Mouse (Mus musculus): ENCODE data around the gene Gramd1b.

The Gramd1b gene

DNA sequence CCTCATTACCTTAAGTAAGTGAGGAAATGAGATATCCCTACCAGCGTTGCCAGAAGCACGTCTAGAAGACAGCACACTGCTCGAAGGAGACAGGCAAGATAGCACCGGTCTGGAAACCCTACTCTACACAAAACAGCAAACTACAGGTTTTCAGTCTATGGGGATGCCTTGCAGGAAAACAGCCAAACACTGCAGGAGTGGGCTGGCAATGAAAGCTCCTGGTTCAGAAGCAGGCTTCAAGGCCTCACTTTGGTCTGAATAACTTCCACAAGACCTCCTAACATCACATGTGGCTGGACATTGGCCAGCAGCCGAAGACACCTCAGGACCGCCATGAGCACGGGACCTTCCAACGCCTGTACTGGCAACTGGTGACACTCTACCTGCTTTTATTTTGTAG is 175.8 kb downstream of the Gramd1b start:
- DNase-seq, result no peak

DNA sequence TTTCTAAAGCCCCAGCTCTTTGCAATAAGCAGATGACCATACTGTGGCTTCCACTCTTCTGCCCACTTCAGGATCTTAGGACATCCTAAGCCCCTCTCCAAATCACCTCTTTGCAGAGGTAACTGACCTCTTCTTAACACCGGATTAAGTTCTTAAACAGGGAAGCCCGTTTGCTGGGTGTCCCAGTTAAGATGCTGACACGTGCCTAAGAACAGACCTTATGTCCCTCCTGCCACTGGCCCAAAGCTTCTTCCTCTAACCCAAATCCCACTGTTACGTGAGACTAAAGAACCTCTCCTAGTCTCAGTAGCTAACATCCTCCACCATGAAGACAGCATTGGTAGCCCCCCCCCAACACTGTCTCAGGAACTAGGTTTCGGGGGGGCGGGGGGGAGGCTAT is 177.6 kb downstream of the Gramd1b start:
- DNase-seq, result no peak

DNA sequence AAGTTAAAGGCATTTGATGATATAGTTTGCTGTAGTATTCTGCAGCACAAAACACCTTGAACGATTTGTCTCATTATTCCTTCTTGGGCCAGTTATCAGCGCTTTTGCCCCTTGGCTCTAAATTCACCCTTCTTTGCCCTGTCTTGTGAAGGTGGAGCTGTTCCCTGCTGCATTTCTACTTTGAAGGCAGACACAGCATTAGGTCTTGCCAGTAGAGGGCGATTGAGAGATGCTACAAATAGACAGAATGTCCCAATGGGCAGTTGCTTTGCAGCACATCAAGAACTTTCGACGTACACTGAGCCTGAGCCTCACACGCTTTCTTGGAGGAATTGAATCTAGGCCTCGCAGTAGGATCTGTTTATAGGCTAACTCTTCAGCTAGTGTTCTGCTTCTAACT is 180.5 kb downstream of the Gramd1b start:
- peak; percentile 60 for DNase-seq

DNA sequence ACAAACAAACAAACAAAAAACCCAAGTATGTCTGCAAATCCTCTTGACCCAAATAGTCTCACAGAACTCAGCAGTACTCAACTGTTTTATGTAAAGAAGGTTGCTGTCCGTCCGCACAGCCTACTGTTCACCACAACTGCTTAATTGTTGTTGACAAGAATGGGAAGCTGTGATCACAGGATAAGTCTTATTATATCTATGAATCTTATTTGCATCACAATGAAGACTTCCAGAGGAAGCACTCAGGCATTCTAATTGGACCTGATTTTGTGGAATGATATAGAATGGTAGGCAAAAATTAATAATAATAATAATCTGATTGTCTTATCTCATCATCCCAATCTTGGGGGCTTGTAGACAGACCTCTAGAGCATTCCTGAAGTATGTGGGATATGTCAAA is 181.1 kb downstream of the Gramd1b start:
- DNase-seq, result no peak

DNA sequence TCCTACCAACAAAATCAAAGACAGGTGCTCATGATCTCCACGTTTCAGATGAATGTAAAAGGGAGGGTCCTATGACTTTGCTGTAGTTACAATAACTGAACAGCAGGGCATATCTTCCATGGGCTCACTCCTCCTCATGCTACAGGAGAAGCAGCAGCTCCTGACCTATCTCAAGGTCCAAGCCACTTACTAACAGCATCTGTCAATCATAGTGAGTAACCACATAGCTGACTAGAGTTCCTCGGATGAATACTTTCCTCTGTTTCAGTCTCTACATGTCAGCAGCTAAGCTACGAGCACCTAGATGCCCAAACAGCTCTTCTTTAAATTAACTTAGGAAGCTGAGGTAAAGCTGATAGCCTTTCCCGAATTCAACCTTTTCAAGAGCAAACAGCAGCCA is 181.6 kb downstream of the Gramd1b start:
- DNase-seq, result no peak

DNA sequence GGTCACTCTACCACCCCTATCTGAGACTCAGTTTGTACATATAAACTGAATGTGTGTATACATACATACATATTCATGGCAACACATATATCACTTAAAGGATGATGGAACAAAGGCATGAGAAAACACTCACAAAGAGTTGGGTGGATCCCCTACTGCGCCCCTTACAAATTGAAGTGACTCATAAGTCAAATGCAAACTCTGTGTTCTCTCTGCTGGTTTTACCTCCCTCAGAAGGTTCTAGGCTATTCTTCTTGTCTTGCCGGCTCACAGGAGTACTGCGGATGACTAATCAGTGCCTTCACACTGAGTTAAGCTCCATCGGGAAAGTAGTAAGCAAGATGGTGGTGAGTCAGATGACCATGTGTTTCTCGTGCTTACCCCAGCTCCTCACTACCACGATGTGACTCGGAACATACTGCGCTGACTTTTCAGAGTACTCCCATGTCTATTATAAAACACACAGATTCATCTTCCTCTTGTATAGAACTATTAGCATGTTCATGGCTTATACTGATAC is 182.4 kb downstream of the Gramd1b start:
- DNase-seq, result no peak

DNA sequence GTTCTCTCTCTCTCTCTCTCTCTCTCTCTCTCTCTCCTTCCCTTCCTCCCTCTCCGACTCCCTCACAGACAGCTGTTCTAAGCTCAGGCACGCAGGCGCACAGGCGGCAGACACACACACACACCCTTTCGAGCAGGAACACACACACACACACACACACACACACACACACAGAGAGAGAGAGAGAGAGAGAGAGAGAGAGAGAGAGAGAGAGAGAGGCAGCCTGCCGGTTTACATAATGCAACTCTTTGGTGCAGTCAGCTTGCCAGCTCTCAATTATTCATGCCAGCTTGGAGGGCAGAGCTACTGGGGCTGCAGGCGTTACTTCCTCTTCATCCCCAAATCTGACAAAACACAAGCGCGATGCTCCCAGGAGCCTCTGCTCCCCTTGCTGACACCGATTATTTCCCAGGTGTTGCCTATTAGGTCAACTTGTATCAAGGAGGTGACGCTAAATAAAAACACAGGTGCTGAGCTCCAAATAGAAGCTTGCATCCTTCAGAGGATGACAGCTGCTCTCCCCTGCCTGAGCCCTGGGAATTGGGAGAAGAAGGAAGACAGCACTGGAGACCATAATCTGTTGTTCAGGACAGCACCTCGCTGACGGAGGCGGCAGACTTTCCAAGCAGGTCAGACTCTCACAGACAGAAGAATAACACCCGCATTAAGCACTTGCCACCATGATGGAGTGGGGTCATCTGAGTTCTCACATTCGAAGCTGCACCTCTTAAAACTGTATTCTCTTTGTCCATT is 184.8 kb downstream of the Gramd1b start:
- peak; percentile 69 for DNase-seq

DNA sequence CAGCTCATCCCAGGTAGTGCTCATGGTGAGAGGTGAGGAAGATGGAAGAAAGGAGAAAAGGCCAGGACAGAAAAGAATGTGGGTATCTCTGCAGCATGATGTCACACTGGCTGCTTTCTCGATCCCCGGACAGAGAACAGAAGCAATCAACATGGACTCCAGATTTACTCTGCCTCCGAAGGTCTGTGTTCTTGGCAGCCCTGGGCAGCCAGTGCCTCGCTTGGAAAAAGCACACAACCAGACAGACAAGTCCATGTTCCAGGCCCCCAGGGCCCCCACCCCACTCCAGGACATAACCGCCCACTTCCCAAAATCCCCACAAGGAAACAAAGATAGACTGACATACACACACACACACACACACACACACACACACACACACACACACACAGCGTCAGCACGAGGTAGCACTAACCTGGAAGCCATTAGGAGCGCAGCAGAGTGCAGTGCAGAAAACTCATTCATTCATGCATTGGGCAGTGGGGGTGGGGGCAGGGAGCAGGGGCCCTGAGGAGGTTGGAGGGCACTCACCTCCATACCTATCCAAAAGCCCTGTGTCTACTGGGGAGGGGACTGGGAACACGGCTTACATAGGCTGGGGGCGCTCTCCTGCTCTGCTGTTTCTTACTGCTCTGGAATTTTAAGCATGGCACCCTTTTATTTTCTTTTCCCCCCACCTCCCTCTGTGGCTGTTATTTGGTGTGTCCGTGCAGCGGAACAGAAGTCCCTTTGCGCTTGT is 185.5 kb downstream of the Gramd1b start:
- no peak for DNase-seq

DNA sequence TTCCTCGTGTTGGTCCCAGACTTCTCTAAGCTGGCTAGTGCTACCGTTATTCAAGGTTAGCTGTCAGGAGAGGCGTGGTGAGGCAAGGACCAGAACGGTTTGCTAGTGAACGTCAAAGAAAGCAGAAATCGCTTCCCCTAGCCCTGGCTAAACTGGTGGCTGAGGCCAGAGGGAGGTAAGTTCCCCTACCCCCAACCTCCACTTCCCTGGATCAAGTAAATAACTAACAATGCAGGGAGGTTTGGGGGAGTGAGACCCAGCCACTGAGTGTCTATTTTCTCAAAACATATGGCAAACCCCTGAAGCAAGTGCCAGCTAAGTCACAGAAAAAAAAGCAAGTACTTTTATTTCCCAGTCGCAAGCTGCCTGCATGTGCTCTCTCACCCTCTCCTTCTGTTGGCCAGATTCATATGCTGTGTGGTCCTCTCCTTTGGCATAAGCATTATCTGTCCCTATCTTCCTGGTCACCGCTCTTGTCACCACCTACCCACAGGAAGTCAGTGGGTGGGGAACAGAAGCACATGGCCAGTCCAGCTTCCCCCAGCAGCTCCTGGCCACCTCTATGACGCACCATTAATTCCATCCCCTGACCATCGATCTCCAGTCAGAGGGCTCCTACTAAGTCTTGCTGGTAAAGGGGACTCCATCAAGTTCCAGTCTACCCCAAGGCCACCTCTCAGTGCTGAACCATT is 186.2 kb downstream of the Gramd1b start:
- DNase-seq, result no peak

DNA sequence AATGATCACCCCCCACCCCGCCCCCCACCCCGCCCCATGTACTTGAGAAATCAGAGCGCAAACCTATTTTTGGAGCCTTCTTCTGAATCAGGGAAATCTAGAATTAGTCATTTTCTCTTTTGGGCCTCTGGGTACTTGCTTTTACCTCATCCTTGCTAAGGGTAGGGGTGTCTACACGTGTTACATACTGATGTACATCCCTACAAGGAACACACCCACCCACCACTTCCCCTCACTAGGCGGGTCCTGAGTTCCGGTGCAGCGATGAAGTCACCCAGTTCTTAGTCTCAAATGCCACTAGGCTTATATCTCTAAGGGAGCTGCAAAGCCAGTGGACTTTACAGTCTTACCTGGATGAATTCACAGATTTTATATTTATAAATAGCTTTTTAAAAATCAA is 187.4 kb downstream of the Gramd1b start:
- no peak for DNase-seq

DNA sequence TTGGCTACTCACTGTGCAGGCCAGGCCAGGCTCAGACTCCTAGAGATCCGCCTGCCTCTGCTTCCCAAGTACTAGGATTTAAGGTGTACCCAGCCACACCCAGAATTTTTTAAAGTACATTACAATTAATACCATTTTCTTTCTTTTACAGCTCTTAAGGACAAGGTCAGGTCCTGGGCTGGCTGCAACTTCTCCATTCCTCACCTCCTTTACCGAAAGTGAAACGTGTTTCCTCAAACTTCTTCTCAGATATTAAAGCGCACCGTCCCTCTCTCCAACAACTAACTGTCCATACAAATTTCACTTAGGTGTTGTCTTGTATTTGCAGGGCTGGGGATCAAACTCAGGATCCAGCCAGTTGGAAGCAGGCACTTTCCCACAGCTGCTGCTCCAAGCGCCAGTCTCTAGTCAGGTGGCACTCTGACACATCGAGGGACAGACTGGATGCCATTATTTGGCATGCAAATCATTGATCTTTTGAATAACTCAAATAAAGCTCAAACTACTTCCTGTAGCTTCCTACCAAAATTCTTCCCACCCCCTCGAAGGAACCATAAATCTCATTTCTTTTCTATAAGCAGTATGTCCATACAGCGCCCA is 188.0 kb downstream of the Gramd1b start:
- DNase-seq, result no peak

DNA sequence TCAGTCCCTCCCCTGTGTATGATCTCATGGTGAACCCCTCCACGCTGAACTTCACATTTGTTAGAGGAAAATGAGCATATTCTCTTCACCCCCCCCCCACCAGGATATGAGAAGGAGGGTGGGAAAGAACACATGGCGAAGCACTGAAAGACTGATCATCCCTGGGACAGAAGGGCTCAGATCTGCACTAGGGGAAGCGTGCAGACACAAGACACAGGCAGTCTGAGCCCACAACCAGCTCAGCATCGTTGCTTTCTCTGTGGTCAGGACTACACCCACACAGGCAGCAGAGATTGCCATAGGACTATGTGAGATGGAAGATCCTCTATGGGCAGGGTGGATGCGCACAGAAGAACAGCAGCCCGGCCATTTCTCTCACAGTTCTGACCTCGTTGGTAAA is 189.1 kb downstream of the Gramd1b start:
- no peak for DNase-seq

DNA sequence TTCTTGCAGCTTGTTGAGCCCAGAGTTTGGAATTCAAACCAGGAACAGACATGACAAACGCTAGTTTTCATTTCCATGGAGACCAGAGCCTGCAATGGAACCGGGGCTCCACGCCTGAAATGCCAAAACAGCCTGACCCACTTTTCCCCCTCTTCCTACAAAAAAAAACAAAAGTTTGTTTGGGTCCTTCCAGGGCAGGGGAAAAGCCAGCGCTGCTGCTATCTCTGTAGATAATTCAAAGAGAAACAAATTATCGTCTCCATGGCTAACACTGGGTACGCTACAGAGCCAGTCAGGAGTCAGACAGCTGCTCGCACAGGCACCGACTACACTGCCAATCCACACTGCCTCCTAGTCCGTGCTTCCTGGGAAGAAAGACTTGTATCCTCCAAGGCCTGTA is 191.6 kb downstream of the Gramd1b start:
- DNase-seq, result no peak

DNA sequence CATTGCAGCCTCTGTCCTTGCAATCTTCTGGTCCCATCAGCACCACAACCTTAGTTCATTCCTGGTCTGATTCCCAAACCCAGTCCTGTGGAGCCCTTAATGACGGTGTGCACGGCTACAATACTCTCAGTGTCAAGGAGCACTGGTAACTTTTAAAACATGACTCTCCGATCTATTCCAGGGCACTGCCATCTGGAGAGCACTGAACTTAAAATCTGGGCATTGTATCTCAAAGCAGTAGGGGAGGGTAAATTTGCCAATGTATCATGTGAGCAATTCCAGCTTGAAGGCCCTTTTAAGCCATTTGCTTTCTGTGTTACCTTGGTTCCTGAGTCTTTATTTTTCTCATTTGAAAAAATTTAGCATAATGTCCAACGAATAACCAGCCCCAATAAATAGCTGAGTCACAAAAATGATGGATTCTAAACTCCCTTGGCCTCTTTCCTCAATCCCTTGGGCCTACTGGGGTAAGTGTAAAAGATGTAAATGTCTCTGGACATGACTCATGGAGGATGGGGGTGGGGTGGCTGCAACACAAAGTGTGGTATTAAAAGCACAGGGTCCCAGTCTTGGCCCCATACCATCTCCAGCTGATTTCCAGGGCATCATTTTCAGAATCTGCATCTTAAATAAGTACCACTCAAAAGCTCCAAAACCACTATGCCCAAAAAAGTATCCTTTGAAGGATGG is 193.9 kb downstream of the Gramd1b start:
- DNase-seq, result no peak

DNA sequence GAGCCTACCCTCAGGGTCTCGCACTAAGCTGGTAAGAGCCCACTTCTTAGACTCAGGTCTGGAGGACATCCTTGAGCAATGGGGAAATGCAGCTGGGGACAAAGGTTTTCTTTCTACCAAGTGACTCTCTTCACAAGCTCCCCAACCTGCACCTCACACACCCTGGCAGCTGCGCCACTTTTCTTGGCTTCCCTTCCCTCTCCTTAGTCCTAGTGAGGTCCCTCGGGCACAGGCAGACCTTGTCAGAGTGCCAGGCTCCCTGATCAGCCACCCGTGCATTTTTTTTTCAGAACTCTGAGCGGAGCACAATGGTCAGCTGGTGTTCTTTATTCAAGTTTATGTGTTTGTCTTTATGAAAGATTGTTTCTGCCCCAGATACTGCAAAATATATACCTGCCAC is 194.5 kb downstream of the Gramd1b start:
- DNase-seq, result no peak

DNA sequence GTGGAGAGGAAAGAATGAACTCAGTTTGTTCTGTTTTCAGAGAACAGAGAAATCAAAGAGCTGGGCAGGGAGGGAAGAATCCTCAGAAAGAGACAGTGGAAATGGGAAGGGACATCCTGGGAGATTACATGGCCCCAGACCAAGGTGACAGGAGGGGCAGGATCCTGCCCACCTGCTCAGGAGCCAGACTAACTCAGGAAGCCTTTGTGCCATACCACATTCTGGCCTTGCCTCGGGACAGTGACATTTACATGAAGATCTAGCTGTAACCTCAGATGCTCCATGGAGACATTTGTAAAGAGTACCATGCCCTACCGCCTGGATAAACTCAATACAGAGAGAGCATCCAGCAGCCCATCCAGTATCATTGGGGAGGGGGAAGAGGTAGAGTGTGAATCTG is 196.6 kb downstream of the Gramd1b start:
- no peak for DNase-seq

DNA sequence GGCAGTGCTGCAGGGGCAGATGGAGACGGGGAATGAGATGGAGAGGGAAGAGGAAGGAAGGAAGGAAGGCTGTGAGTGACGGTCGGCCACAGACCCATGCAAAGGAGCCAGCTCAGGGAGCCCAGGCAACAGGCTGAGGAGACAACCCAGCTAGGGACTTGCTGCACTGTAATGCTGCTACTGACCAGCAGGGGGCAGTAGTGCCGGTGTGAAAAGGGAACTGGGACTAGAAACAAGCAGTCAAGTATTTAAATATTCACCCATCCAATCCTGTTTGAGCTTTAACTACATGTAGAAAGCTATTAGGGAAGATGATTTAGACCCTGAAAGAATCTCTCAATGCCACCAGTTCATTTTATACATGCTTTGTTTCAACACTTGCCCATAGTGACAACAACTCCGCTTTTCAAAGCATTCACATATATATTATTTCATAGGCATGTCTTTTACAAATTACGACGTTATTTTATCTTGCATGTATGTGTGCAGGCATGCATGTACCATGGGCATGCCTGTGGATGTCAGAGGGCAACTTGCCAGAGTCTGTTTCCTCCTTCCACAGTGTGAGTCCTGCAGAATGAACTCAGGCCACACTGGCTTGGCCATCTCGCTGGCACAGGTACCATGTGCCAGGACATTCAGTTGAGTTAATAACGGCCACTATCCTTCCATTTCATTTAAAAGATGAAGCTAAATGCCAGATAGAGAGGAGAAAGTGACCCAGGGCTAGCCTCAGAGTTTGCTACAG is 197.4 kb downstream of the Gramd1b start:
- DNase-seq, result peak; percentile 88

DNA sequence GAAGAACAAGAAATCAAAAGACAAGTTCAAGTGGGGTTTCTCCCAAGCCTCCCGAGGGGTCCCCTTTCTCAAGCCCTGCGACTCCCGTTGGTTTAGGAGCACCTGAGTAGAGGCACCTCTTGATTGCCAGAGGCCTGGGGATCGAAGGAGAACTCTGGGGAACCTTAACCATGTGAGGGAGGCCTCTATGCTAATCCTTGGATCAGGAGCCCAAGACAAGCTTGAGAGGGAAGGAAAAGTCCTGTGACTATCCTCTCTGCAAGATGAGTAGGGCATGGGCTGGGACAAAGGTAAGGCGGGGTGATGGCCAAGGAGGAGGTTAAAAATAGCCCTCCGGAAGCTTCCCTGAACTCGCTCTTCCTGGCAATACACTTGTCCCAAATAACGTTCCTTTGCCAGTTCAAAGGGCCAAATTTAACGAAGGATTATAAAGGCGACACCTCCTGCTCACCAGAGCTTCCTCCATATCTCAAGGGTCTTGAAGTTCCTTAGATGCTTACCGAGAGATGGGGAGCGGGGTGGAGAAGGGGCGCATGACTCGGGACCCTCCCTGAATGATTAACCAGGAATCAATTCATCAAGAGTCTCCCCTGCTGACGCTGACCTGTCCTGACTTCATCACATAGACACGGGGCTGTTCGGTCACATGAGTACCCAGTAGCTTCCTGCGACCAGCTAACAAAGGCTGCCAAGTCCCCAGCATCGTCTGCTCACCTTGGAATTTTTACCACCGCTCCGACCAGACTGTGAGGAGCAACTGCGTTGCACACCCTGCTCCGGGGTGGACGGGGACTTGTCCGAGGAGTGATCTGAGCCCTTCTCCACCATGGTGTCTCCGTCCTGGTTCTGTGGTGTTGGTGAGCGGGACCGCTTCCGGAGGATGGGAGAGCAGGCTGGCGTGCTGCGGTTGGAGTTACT is 198.2 kb downstream of the Gramd1b start:
- DNase-seq, result no peak

DNA sequence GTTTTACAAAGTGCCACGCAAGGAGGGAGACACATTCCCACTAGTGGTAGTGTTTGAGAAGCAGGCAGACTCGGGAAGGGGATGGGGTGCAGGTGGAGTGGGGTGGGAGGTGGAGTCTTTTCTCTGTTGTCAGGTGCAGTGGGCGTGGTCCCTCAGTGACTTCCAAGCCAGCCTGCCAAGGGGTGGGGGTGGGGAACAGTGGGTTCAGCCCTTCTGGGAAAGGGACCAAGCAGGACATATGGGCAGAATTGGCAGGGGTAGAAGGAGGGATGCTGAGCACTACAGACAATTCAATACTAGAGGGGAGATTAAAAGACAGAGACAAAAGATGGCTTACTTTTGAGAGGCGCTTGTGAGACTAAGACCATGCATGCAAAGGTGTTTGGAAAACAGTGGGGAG is 198.9 kb downstream of the Gramd1b start:
- peak; percentile 50 for DNase-seq

DNA sequence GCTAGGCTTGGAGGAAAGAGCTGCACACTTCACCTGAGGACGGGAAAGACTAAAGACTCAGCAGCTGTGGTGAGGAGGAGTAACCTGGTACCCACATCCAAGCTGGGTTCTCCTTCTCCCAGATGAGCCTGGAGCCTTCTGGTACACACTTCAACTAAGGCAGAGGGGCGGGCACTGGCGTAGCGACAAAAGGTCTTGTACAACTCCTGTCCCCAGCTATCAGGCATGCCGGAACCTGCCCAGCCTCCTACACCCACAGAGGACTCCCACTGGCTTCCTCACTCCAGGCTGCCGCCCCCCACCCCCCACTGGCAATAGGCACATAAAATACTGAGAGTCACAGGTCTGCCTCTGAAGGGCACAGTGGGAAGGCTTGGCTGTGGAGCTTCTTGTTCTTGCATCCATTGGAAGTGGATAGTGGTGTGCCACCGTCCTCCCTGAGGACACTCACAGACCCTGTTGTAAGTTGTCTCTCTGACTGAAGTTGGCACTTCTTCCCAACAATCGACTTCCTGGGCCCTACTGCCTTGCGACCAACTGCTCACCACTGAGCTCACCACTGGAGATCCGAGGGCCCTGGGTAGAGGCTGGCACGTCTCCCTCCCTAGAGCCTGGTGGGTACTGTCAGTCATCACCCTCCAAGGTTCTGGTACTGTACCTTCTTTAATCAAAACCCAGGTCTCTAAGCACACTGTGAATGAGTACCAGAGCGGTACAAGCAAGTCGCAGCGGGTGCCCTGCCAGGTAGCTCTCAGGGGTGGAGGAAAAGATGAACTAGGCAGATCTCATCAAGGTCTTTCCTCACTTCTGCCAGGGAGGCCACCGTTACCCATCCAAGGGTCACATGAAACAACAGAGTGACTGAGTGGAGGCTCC is 199.5 kb downstream of the Gramd1b start:
- no peak for DNase-seq

Data from right cerebral cortex, postnatal 14 days (tissue).